Comparison of ENCODE assay signal across 8 mouse cellular contexts in the genomic region with DNA sequence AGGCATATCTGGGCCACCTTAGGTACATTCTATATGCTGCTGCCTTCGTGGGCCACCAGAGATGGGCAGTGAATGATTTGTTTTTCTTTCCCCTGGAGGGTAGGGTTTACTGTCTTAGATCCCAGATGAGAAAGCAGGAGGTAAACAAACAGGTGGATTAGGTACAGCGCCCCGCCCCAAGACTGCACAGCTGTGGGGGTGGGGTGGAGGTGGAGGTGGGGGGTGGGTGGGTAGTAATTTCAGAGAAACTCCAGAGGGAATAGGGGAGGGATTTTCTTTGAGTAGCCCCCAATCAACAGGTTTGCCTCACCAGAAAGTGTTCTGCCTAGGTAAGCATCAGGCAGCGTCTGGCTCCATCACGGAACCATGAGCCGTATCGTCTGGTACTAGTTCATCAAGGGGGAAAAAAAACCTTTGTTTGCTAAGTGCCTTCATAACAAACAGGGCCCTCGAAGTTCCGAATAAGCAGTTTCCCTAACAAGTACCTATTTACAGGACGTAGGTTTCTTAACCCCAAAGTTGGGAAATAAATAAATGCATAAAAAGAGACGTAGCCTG. TPM values are rescaled to one million over a fixed set of nuclear protein-coding genes. Genes with fewer than 3 reads are reported as not detected.
DNase-seq lines count a peak whose midpoint lies in the region; ATAC-seq and TF ChIP-seq lines count a peak whose summit lies in the region.

No protein-coding gene starts in this region.

- peak; percentile 20 for DNase-seq in lung, adult 2 months
- no peak for DNase-seq in lung, postnatal 36 days
- peak; percentile 24 for DNase-seq in kidney, postnatal 0 days (ENCODE audit: low spot score)
- DNase-seq in frontal cortex, postnatal 10 days (ENCODE audit: low spot score in 2 of 2): no peak
- DNase-seq in gastrocnemius, postnatal 25 days: no peak
- no peak for DNase-seq in right cerebral cortex, adult 2 months (ENCODE audit: low spot score in 2 of 2)

- ATAC-seq in kidney, postnatal 0 days (replicated peaks; ENCODE audit: low FRiP score, low read depth): no peak; the same call in 1 of the 2 replicates

- H3K27ac ChIP-seq in embryonic fibroblast, embryonic 13.5 days (ENCODE audit: insufficient read depth, low read length): no peak overlapping the region
- peak overlapping the region; percentile 86 for H3K27ac ChIP-seq in kidney, postnatal 0 days
- no peak overlapping the region for H3K27ac ChIP-seq in olfactory bulb, adult 2 months (ENCODE audit: insufficient read depth, low read depth, low read length)

- peaks cover 2% of the 10 kb centered on the region; the same call in 1 of the 2 replicates for H3K4me1 ChIP-seq in lung, adult 2 months (ENCODE audit: control insufficient read depth, insufficient read depth, low read length)
- H3K4me1 ChIP-seq in embryonic fibroblast, embryonic 13.5 days (ENCODE audit: control insufficient read depth, insufficient read depth, low read length): no peaks in the 10 kb centered on the region
- H3K4me1 ChIP-seq in kidney, postnatal 0 days (replicated peaks; ENCODE audit: insufficient read depth, low read length): no peaks in the 10 kb centered on the region
- H3K4me1 ChIP-seq in olfactory bulb, adult 2 months (ENCODE audit: control insufficient read depth, insufficient read depth, low read length): 0 out of 2 replicates have a peak, but pooled peaks cover 3% of the 10 kb centered on the region

- no peaks in the 10 kb centered on the region for H3K27me3 ChIP-seq in kidney, postnatal 0 days (ENCODE audit: insufficient read depth, low read length)

- WGBS in lung, adult 2 months: 21% methylated on average over 11 of the region's 11 CpGs
- WGBS in kidney, postnatal 0 days: 12% methylated on average over 11 of the region's 11 CpGs
- 12% methylated on average over 11 of the region's 11 CpGs for WGBS in olfactory bulb, adult 2 months

- peak overlapping the region; percentile 69; the same call in 1 of the 2 replicates for H3K9ac ChIP-seq in kidney, postnatal 0 days (ENCODE audit: low read depth, low read length)

- no peaks in the 10 kb centered on the region for H3K9me3 ChIP-seq in kidney, postnatal 0 days (replicated peaks; ENCODE audit: low read length)

- TF ChIP-seq CTCF in lung, adult 2 months (IDR thresholded peaks at IDR 0.05; ENCODE audit: insufficient read depth, low read length): no peak
- no peak for TF ChIP-seq CTCF in embryonic fibroblast, embryonic 13.5 days (IDR thresholded peaks at IDR 0.05; ENCODE audit: borderline replicate concordance, insufficient read depth, low read length)
- no peak for TF ChIP-seq CTCF in kidney, postnatal 0 days (IDR thresholded peaks at IDR 0.05; ENCODE audit: low read depth)
- no peak for TF ChIP-seq CTCF in olfactory bulb, adult 2 months (IDR thresholded peaks at IDR 0.05; ENCODE audit: insufficient read depth, low read depth, low read length)

- no peaks in the 10 kb centered on the region for H3K36me3 ChIP-seq in kidney, postnatal 0 days (ENCODE audit: insufficient read depth, low read length)

- peak overlapping the region; percentile 92 for H3K4me2 ChIP-seq in kidney, postnatal 0 days (ENCODE audit: low read length)

- peak overlapping the region; percentile 63 for H3K4me3 ChIP-seq in lung, adult 2 months (replicated peaks; ENCODE audit: extremely low read depth, low read depth, low read length)
- H3K4me3 ChIP-seq in embryonic fibroblast, embryonic 13.5 days (ENCODE audit: insufficient read depth, low read length): peak overlapping the region; percentile 72
- peak overlapping the region; percentile 60 for H3K4me3 ChIP-seq in kidney, postnatal 0 days (replicated peaks; ENCODE audit: low read depth, low read length)
- H3K4me3 ChIP-seq in olfactory bulb, adult 2 months (ENCODE audit: insufficient read depth, low read depth, low read length): peak overlapping the region; percentile 96

- no peak for TF ChIP-seq POLR2A in lung, adult 2 months (IDR thresholded peaks at IDR 0.05; ENCODE audit: borderline replicate concordance, extremely low read depth, low read depth, low read length)
- no peak for TF ChIP-seq POLR2A in embryonic fibroblast, embryonic 13.5 days (IDR thresholded peaks at IDR 0.05; ENCODE audit: low read depth, low read length)
- no peak for TF ChIP-seq POLR2A in olfactory bulb, adult 2 months (IDR thresholded peaks at IDR 0.05; ENCODE audit: insufficient read depth, low read depth, low read length)

RNA-seq across cellular contexts. Expression of a gene that starts 1.1 kb away (rescaled TPM):
- 10.9 and 15.5 TPM in 2 replicates for polyA plus RNA-seq in lung, adult 2 months (2012; rRNA removed)
- 8.2 and 8.9 TPM in 2 replicates for polyA plus RNA-seq in embryonic fibroblast, embryonic 13.5 days (2011; ENCODE audit: insufficient read length, low read depth, missing spikeins)
- 37.0 and 37.1 TPM in 2 replicates for polyA plus RNA-seq in kidney, postnatal 0 days (2015; fragmentation: Nextera tagmentation; extraction: Ambion mirVana)
- polyA plus RNA-seq in olfactory bulb, adult 2 months (2012; ENCODE audit: insufficient read depth, insufficient read length, low replicate concordance, missing spikeins): not detected in 2 replicates
- 100 to 1,000 TPM in 1 of 2 experiments, 10 to 100 TPM in 1; 77.9 to 145 TPM for total RNA-seq in gastrocnemius, postnatal 25 days (2021)

Comparison
In these comparisons a context has a peak if more than half of its experiments do, and no peak if none do; other contexts are left out.
1. DNase-seq: peak in lung, adult 2 months (single experiment) and kidney, postnatal 0 days (single experiment); none in lung, postnatal 36 days (single experiment), frontal cortex, postnatal 10 days (0 of 2), gastrocnemius, postnatal 25 days (single experiment) and right cerebral cortex, adult 2 months (0 of 2).
2. Peak in every context shown above with its lines, with median percentiles within 50 percentile points of each other: H3K4me3 ChIP-seq.